Mouse (Mus musculus): ENCODE measurements at regions not wholly inside any gene's neighbourhood (a gene's known extent, or its start where the extent isn't known, plus 50 kb on each side); places are given as distances from the start of the nearest gene placed in this dataset.

DNA sequence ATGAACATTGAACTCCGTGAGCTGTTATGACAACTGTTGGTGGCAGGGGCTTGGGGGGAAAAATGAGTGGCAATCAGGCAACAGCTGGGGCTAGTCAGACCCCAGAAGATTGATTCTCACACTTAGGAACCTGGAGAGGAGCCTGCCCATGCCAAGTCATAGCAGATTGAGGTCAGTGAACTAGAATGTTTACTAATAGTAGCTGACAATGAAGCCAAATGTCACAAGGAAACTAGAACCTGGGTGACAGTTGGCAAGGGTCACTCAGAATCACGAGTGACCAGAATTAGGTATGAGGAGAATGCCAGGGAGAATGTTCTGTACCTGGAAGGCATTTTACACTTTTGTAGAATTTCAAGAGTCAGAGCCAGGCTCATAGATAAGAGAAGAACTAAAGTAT lies 365.9 kb upstream of the Auts2 start:
- DNase-seq, result no peak

DNA sequence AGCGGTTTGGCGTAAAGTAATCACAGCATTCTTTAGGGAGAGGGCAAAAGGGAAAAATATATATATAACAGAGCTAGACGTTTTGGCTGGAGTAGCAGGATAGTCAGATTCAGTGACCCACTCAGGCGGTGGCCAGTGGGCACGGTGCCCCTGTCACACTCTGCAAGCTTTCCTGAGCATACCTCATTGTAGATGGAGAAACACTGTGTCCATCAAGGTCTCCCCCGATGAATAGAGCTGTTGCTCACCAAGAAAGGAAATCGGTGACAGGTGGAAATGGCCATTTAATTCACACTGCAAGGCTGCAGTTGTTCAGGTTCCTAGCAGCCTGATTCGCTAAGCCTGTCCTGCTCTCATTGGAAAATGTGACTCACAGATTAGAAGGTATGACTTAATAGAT lies 365.1 kb upstream of the Auts2 start:
- DNase-seq, result no peak

DNA sequence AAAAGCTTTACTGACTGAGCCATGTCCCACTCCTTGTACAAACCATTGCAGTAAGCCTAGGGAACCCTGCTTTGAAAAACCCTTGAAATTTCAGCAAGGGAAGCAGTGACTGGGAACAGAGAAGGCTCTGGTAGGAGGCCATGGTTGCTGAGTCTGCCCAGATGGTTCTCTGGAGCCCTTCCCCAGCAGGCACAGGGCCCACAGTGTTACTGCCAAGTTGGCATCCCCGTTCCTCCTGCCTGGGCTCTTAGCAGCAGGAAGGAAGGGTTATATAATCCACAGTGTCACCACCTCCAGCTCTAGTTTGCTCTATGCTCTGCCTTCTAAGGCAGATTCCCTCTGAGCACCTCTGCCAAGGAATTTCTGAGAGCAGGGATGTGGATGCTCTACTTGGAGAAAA lies 349.4 kb upstream of the Auts2 start:
- DNase-seq, result peak; percentile 89 to 90

DNA sequence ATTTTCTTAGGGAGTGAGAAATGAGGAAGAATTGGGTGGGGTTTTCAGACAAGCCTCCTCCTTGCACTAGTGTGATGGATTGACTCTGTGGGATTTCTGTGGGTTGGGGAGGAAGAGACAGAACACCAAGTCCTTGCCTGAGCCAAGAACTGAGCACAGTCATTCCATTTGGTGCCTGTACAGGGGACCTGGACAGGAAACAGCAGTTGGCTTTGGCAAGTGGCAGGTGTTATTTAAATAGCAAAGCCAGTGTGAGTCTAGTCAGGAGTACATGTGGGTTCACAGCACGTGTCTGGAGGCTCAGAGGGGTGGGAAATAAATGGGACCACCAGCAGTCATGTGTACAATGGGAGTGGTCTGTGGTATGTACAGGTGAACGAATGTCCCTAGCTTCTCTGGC lies 341.0 kb upstream of the Auts2 start:
- DNase-seq, result no peak

DNA sequence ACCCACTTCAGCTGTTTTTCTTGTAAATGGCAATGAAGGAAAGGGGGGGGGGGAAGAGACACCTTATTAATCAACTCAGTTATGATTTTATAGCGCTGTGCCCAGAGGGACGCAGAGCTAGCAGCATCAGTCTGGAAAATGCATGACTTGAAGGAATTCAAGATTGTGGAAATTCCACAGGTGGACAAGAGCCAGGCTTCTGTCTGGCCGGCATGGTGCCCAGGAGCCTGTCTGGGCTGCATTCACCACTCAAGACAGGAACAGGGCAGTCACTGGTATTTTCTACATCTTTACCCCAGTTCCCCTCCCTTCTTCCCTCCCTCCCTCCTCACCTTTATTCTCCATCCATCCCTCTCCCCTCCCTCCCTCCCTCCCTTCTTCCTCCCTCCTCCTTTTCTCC lies 339.1 kb upstream of the Auts2 start:
- DNase-seq, result no peak

DNA sequence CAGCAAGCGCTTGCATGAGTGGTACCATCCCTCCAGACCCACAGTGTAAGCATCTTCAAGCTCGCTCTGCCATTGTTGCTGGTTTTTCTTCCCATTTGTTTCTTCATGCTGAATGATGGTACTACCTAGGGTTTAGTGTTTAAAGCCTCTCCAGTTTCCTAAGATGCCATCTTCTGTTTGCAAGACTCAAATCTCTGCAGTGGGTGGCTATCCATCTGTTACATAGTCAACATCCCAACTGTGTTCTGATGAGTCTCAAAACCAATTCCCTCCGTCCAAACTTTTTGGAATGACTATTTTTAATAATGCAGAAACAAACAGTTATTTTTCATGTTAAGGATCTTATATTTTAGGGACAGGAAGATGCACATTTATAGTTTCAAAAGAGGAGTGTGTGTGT lies 338.0 kb upstream of the Auts2 start:
- DNase-seq, result no peak

DNA sequence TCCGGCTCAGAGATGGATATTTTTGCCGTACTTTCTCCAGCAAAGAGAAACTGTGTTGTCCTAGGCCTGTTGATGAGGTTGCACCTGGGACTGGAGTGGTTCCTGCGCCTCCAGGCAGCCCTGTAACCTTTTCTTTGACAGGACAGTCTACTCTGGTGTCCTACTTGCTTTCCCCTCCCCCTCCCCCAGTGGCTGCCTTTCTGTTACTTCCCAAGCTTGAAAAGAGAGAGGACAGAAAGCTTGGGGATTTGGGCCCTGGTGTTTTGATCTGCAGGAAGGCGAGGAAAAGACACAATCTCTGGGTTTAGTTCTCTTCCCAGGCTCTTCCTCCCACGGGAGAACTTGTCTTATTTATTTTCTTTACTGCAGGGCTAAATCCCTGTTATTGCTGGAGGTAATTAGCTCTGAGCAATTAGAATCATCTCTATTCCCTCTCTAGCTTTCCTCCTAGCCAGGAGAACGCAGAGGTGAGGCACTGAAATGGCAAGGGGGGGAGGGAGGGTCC lies 333.2 kb upstream of the Auts2 start:
- DNase-seq, result no peak

DNA sequence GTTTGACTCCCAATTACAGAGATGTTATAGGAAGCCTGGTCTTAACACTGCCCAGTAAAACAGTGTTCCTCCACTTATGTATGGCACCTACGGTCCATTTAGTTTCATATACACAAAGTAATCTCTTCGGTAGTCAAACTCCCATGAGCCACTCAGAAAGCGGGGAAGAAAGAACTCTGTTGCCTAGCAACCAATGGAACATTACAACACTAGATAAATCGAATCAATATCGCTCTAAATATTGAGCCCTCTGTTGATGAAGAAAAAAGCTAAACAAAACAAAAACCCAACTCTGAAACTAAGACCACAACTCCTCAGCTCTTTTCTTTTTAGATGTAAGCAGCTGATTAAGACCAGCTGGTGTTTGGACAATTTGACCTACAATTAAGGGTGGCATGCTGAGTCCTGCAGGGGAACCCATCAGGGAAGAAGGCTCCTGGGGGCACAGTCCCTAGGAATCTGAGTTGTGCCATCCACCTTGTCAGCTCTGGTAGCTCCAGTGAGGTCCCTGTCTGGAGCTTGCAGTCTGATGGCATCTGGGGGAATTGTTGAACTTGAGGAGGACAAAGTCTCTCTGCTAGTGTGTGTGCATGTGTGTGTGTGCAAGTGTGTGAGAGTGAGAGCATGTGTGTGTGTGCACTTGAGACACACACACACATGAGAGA lies 315.8 kb upstream of the Auts2 start:
- no peak for DNase-seq

DNA sequence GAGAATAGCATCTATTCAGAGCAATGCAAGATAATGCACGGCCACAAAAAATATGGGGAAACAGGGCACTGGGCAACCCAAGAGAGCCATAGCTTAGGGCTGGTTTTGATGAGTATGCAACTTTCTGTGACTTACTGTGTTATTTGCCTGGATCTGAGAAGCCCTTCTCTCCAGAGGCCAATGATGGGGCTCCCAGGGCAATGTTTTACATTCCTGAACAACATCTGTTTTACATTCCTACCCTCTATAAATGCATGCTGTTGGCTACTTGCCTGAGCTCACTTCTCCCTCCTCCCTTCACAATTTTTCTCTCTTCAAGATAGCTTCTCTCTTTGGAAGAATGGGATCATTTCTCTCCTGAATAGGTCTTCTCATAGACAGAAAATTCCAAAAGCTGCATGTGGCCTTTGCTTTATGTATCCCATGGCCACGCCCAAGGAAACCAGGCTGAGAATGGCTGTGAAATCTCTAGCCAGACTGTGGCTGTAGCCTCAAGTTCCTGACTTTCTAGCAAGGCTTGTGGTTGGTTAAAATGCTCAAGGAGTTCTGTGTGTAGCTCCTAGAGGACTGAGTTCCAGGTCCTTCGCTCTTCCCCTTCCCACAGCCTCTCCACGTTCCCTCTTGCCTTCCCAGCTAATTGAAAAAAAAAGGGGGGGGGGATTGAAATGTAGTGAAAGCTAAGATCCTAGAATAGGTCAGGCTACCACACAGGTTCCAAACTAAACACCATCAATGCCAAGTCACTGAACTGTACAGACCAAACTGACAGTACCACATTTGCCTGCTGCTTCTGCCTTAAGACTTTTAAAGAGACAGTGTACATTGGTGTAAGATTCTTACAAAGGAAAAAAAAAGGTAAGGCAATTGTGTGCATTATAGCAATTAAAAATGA lies 312.7 kb upstream of the Auts2 start:
- no peak for DNase-seq

DNA sequence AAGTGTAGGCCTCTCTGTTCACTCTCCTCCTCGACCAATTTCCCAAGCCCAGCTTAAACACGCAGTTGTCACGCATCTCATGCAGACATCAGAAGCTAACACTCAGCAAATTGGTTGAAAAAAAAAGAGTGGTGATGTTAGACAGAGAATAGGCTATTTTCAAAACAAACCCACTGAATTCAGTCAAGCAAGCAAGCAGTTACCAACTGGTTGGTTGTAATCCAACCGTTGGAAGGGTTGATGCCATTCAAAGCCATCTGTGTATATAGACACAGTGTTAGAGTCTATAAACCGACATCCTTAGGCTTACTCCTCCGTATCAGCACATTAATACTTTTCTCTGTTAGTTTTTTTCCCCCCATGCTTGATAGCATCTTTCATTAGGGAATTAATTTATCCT lies 307.6 kb upstream of the Auts2 start:
- DNase-seq, result peak in 1 of 2 experiments; percentile 20

DNA sequence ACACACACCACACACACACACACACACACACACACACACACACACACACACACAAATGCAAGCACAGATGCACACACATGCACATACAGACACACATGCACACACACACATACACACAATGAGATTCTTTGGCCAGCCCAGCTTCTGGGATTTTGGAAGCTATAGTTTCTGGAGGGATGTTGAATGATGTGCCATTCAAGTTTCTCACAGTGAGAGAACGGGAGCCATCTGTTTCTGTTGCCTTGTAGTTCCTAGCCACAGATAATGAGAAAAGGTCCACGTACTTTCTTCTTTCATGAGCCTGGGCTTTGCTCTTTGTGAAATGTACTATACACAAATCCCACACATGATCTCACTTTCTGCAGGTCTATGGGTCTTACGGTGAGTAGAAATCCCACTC lies 304.9 kb upstream of the Auts2 start:
- DNase-seq, result no peak

DNA sequence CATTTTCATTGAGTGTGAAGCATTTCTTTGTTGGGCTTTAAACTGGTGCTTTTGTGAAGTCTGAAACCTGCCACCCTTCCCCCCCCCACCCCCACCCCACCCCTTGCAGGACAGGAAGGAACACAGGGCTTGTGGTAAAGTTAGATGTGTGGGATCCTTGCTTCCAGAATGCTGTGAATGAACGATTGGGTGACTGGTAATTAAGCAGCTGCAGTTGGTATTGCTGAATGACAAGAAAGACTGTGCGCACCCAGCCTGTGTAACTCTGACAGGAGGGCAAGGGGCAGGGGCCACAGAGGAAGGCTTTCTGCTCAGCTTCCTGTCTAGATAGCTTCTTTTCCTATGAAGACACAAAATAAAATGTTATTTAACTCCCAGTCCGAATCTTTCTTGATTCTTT lies 300.1 kb upstream of the Auts2 start:
- no peak for DNase-seq

DNA sequence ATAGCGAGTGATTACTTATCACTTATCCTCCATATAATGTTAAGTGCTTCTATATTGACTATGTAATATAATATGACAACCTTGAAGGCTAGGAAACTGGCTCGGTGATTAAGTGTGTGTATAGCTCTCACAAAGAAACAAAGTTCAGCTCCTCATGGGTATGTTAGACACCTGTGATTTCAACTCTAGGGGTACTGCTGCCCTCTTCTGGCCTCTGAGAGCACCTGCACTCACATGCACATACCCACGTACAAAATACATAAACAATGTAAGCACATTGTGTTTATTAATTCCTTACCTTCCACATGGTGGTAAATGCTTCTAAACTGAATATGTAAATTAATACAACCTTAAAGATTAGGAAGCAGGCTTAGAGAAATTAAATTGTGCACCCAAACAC lies 298.6 kb upstream of the Auts2 start:
- no peak for DNase-seq

DNA sequence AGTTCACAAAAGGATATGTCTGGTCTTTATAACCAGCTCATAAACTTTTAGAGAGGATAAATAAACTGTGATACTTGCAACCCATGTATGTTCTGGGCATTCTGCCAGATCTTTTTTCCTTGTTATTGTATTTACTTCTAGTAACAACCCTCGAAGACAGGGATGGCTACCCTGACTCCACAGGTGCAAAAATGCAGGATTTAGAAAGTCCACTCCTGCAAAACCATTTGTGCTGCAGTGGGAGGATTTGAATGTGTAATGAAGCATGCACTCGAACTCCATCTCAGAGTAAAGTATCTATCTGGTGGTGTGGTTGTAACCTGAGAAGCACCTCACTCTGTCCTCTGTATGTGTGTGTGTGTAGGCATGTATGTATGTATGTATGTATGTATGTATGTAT lies 294.3 kb upstream of the Auts2 start:
- no peak for DNase-seq

DNA sequence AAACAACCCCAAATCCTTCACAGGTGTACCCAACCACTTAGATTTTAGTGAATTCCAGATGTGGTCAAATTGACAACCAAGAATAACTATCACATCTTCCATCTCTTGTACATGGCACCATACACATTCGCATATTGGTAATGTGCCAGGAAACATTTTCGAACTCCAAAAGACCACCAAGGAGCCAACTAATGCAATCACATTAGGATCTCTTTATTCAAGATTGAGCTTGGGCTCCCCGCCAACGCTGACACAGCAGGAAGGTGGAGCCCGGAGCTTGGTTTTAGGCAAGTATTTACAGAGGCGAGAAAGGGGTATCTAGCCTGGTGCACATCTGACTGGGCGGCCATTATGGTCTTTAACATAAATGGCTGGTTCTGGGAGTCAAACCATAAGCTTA lies 285.8 kb upstream of the Auts2 start:
- no peak for DNase-seq

DNA sequence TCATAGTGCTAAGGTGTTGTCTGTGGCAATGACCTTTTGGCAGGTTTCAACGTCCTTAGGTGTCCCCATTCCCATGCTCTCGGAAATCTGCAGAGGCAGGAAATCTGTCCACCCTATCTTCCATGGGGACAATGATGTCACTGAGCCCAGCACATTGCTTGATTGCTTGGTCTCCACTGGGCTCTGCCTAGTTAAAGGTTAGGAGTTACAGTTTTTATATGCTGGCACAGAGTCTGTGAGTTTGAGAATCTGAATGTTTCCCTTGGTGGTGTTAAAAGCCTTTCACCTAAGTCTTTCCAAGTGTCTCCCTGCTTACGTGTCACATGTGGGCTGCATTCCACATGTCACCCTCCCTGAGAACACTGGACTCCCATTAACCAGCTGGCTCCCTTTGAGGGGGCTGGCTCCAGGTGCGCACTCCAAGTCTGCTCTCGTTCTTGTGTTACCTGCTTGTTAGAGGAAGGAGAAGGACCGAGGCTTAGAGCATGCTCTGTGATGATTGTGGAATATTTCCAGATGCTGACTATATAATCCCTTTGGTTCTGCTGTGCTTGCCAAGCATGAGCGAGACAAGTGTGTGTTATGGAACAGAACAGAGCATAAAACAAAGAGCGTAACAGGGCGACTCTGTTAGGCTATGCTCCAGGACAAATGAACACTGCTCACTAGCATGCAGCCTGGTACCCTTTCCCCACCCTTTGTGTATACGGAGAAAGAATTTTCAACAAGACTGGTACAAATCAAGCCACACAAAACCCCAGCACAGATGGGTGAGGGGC lies 284.6 kb upstream of the Auts2 start:
- no peak for DNase-seq

DNA sequence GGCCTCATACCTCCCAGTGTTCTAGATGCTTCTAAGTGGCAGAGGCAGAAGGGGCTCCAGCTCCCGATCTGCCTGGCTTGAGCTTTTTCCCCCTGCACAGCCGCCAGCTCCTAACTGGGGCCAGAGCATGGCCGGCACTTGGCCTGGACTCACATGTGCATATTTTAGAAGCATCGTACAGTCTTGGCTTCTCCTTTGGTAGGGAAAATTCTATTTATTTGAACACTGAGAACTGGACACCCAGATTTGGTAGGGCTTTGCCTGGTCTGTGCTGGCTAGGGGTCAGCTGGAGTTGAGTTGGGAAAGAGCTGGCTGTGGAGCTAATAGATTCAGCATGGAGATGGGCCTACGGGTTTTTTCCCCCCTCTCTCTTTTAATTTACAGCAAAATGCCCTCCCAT lies 282.9 kb upstream of the Auts2 start:
- no peak for DNase-seq

DNA sequence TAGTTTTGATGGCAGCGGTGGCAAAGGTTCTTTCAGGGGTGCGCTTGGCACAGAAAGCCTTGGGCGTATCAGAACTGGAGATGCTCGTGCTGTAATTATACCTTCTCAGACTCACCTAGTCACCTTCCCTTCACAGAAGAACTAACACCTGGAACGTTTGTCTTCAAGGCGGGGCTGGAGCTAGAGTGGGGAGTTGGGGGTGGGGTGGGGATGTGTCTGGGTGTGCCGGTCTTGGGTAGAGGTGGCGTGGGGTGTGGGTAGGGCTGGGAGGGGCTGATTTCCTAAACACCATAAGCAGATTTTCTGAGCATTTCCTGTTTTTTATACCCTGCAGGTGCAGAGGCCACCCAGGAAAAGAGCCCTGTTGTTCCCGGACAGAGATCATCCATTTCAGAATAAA lies 274.5 kb upstream of the Auts2 start:
- DNase-seq, result no peak

DNA sequence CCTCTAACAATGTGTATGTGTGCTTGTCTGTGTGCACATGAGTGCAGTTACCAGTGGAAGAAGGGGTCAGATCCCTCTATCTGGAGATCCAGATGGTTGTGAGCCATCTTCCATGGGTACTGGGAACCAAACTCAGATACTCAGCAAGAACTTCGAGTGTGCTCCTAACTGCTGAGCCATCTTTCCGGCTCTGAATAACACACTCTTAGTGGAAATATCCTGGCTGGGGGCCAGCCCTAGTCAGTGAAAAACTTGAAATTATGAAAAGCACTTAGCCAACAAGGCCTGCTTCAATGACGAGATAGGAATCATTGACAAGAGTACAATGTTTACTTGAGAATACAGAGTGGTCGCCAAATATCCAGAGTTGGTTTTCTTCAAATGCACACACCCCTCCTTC lies 266.0 kb upstream of the Auts2 start:
- DNase-seq, result no peak

DNA sequence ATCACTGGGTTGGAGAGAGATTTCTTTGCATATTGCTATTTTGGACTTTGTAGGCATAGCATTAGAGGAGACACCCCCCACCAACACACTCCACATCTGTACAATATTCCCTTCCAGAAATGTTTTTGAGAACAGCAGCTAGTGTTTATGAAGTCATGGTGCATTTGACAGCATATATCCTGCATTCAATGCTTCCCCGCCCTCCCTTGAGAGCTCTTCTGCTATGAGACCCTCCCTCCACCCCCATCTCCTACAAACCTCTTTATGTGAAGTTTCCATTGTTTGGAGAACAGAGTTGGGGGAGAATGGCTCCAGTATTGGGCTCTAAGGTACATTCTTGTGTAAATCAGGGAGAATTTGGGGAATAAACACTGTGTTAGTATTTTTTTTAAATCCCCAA lies 252.9 kb upstream of the Auts2 start:
- no peak for DNase-seq

DNA sequence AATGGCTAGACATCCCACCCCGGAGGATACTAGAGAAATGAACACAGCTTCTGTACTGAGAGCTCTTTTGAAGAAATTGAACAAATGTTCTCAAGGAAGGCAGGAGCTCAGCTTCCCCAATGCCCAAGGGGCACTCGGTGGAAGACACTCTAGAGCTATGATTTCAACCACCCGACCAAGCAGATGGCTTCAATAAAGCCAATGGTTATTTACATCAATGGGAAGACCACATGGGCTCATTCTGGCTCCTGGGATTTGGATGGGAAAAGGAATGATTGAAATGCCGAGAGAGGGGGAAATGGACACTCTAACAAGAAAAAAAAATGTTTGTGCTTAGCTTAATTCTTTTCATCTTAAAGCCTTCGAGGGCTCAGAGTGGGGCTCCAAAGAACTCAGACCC lies 249.3 kb upstream of the Auts2 start:
- no peak for DNase-seq

DNA sequence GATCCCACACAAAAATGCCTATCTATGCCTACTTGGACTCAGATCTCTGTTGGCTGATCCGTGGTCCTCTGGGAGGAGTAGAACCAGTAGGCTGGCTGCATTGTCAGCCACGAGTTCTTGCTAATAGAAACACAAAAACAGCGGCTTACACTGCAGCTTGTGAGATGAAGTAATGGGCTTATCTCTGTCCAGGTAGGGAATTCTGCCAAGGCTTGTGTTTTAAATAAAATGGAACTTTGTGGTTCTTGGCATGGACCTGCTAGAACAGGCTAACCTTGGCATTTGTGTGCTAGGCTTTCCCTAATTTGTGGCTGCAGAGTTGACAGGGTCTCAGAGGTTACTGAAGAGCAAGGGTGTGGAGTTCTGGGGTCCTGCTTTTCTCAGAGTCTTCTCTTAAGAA lies 242.1 kb upstream of the Auts2 start:
- DNase-seq, result no peak

DNA sequence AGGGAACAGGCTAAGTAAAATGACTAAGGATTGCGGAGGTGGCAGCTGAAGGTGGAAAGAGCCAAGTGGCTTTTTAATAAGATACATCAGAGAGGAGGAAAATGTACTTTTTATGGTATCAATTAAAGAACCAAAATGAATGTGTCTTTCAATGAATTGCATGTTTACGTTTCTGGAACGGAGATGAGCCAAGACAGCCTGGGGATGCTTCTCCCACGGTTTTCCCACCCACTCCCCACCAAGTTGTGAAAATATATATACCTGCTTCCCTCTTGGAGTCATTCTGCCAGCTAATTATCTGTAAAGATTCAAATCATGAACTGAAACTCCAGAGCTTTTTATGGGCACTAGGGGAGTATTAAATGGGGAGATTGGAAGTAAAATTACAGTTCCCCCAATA lies 241.6 kb upstream of the Auts2 start:
- no peak for DNase-seq

Data from layer of hippocampus, postnatal 36 days (tissue).